Mouse (Mus musculus): ENCODE results near the gene Cpn1. TPM values are rescaled to one million over a fixed set of nuclear protein-coding genes. Genes with fewer than 3 reads are reported as not detected.
A peak's percentile ranks its signal among the peaks of the same experiment; 100 is the strongest.

Gene Cpn1
- total RNA-seq, 2 experiments from 2014 or later, result 0.26 TPM; not detected in 1

- peak; percentile 92 to 97 for DNase-seq
Measured at GRCm38 (mm10) chr19:43939769-43940689, 46.3 kb downstream of the Cpn1 start, which contains the start of gene Dnmbp. Gene Dnmbp (minus strand): TSS chr19:43940191.

GRCm38 (mm10) chr19:43939171-43939768 is 47.1 kb downstream of the Cpn1 start:
- no peak for DNase-seq

DNA sequence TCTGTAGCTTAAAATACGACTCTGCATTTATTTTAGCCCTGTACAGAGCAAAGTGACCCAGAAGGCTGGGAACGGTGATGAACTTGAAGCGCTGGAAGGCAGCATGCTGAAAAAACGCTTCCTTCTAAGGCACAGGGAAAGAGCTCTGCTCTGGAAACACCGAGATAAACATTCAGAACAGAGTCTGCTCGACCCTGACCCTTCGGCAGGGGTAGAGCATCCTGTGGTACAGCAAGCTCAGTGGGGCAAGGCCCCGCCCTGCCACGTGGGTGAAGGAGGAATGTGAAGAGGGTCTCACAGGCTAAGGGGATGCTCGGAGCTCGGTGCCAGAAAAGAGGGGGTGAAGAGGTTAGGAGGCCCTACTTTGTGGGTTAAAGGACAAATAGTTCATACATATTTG is 48.0 kb downstream of the Cpn1 start:
- peak in 1 of 2 experiments; percentile 45 for DNase-seq

GRCm38 (mm10) chr19:43930926-43931325 is 55.4 kb downstream of the Cpn1 start:
- DNase-seq, result no peak

DNA sequence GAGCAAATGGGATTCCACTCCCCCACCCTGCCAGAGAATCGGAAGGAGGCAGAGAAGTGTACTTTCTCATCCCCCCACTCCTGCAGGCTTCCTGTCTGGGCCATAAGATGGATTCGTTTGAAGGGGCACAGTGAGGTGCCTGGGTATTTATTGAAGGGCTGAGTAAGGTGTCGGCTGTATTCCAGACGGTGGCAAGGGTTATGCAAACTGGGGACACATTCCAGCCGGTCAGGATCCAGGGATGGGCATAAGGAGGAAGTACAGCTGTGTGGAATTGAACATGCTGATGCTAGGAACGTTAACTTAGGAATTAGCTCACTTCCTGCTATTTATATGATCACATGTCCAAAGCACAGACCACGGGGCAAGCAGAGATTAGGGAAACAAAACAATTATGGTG is 56.0 kb downstream of the Cpn1 start:
- DNase-seq, result no peak

DNA sequence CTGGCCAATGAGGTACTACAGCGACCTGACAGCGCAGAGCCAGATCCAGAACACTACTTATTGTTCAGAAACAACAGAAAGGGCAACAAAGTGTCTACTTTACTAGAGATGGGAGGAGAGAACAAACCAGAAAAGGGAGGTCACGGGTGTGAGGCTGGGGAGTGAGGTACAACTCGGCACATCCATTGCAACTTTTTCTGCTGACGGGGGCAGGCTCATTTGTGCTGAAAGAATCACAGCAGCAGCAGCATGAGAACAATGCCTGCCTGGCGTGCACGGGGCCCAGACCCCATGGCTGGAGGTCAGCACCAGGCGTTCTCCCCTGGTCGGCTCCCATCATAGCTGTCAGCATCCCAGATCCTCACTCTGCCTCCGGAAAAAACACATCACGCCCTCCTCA is 56.5 kb downstream of the Cpn1 start:
- no peak for DNase-seq

DNA sequence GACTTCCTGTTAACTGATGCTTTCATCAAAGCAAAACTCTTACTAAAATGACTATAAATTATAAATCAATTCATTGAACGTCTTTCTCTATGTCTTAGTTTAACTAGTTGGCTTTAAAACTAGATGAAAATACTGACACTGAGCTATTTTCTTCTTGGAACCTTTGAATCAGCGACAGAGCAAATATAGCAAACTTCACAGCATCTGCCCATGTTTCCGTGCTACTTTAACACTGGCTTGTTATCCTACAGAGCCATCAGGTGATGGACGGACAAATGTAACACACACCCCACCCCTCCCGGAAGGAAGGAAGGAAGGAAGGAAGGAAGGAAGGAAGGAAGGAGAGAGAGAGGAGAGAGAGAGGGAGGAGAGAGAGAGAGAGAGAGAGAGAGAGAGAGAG is 58.4 kb downstream of the Cpn1 start:
- no peak for DNase-seq

GRCm38 (mm10) chr19:43927057-43927456 is 59.3 kb downstream of the Cpn1 start:
- peak in 1 of 2 experiments; percentile 26 for DNase-seq

DNA sequence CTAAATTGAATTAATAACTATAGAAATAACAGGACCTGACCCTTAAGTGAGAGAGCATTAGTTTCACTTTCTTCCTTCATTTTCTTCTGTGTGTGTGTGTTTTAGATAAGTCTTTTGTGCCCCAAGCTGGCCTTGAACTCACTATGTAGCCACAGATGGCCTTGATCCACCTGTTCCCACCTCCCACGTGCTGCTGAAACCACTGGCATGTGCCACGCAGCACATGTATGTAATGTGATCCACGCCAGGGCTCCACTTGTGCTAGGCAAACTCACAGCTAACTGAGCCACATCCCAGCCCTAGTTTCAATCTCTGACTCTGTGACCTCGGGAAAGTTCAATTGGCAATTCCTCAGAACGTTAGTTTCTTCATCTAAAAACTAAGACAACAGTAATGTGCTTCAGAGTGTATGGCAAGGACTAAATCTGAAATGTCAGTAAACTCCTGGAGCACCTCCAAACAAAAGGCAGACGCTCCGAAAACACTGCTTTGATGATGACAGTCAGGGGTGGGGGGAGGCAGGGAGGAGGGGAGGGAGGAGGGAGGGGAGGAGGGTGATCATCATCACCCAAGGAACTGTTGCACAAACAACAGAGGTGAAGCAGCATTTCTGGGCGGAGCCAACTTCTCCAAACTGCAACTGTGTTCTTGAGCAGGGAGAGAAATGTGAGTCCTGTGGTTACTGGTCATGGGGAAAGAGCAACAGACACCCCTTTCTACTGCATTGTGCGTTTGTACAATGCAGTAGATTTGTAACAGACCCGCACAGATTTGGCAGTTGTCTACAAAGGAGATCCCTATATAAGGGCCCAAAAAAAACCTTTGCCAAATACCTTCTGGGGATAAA is 60.0 kb downstream of the Cpn1 start:
- peak; percentile 17 to 22 for DNase-seq

- no peak for DNase-seq
Measured at GRCm38 (mm10) chr19:43924361-43924760, 62.0 kb downstream of the Cpn1 start.

GRCm38 (mm10) chr19:43922963-43923362 is 63.4 kb downstream of the Cpn1 start:
- DNase-seq, result no peak

DNA sequence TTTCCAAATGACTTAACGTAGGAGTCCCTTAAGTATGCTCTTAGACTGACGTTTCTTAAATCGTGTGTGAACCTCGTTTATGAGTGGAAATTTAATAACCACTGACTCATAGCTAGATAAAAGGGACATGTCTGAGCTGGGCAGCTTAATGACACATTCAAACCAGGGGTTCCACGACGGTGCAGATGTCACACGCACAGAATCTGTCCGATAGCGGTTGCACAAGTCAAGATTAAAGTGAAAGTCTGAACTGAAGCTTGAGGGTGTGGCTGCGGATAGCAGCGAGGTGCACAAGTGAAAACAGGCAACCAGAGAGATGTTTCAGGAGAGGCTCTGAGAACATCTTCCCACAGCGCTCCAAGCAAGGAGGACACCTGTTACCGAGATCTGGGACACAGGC is 64.9 kb downstream of the Cpn1 start:
- no peak for DNase-seq

DNA sequence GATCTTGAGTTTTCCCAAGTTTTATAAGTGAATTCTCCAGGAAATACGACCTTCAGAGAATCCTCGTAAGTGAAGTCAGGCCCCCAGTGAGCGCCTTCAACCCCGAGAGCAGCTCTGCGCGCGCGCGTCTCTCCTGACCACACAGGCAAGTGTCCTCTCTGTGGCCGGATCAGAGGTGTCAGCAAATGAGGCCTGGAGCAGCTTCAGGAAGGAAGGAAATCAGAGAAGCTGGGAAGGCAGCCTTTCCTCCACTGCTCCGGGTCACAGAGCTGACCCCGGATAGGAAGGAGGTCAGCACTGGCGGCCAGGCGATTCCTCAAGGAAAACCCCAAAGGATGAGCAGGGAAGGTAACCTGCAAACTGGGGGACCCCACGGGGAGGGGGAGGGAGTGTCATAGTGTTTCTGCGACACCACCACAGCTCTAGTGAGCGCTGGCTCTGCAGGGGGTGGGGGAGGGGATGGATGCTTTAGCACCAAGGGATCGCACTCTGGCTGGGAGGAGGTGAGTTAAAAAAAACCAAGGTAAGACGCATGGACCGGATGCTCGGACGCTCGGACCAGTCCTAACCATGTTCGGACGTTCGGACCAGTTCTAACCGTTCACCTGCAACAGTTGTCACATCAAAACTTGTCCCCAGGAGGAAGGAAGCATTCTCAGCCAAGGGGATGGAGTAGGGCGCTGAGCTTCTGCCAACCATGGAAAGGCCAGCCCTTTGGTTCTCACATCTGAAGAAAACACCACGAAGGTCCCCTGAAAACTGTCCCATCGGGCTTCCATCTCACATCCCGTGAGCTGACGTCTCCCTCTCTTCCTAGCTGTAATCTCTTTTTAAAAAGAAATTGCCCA is 65.7 kb downstream of the Cpn1 start:
- DNase-seq, result peak; percentile 36 to 52

GRCm38 (mm10) chr19:43919841-43920240 is 66.5 kb downstream of the Cpn1 start:
- DNase-seq, result no peak

DNA sequence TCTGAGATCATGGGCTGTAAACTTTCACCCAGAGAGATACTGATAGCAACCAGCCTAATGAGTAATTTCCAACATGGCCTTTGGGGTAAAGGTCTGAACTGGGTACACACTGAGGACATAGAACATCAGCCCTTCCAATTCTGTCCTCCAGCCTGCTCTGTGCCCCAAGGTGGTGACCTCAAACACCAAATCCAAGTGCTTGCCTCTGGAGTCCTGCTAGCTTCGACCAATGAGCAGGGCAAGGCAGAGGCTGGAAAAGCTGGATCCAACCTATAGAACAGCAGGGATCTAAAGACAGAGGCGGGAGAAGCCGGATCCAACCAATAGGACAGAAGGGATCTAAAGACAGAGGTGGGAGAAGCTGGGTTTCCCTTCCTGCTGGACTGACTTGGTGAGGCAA is 67.5 kb downstream of the Cpn1 start:
- no peak for DNase-seq

DNA sequence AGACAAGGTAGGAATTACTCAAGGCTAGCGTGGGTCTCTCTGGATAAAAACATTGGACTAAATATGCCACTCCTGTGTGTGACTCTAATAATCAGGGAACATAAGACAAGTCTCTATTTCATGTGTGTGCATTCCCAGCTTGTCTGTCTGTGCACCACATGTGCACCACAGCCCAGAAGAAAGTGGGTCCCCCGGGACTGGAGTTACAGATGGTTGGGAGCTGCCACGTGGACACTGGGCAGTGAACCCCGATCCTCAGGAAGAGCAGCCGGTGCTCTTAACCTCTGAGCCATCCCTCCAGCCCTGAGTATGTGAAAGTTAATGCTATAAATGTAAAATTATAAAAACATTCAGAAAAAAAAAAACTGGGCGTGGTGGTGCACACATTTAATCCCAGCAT is 68.6 kb downstream of the Cpn1 start:
- no peak for DNase-seq

DNA sequence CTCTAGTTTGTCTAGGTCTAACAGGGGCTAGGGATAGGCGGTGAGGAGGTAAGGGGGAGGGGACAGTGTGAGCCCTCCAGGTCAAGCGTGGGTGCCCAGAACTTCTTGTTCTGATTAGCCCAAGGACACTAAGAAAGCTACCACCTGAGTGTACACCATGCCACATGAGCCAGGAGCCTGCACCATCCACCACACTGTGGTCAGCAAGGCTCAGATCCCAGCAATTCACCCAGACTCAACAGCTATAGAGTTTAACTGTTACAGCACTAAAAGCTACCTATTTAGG is 69.0 kb downstream of the Cpn1 start:
- no peak for DNase-seq

- DNase-seq, result peak; percentile 51 to 54
Measured at GRCm38 (mm10) chr19:43916586-43917405, 69.6 kb downstream of the Cpn1 start.

- DNase-seq, result no peak
Measured at GRCm38 (mm10) chr19:43915431-43915830, 70.9 kb downstream of the Cpn1 start.

- no peak for DNase-seq
Measured at GRCm38 (mm10) chr19:43914986-43915385, 71.4 kb downstream of the Cpn1 start.
